Mouse (Mus musculus) E14TG2a.4 (cell line): ENCODE data around the gene Cdrt4.

ENCODE experiments used
- CTCF ChIP-seq: conservative IDR thresholded peaks from 2 replicates; pipeline ENCODE4 v1.5.1; 2014; ENCODE audit warnings: low read length
- NANOG ChIP-seq: IDR thresholded peaks from 2 replicates; pipeline ENCODE4 v1.6.1; 2014; ENCODE audit warnings: borderline replicate concordance, low read length, mixed read lengths
- POU5F1 ChIP-seq: IDR thresholded peaks from 2 replicates; pipeline ENCODE4 v1.6.1; 2014; ENCODE audit warnings: low read length, borderline replicate concordance

GRCm38 (mm10) chr11:62984365-62984764, 33.4 kb downstream of the Cdrt4 start:
- TF ChIP-seq CTCF (no peak), POU5F1 (no peak), NANOG (no peak)
